Mouse (Mus musculus) left cerebral cortex, postnatal 14 days (tissue): ENCODE data around the gene Ddx31. TPM values are rescaled to one million over a fixed set of nuclear protein-coding genes. Genes with fewer than 3 reads are reported as not detected.
A peak's percentile ranks its signal among the peaks of the same experiment; 100 is the strongest.

ENCODE experiments used
- DNase-seq, 2 experiments: peaks; one replicate each; pipeline ENCODE4 v3.0.0; 2021 to 2022; ENCODE audit warnings: low spot score in 2 of 2, mixed read lengths in 1 of 2
- intact Hi-C: fragments of 180-260 bp; cut with DNase I; formaldehyde crosslinking; loops from one replicate; pipeline ENCODE4 v1.15.1; 2025
- total RNA-seq, 2 experiments: library from RNA; stranded (reverse); gene quantifications; 2 replicates each; pipeline ENCODE4 v1.2.3; 2021

Ddx31 gene
- total RNA-seq, 2 experiments from 2014 or later, result 6.7 to 7.8 TPM

GRCm38 (mm10) chr2:28909186-28909817 is 69.1 kb downstream of the Ddx31 start:
- intact Hi-C loops, result no loop called here
- DNase-seq, result no peak

- DNase-seq, result no peak
- intact Hi-C loops, result no loop called here
These were observed 69.9 kb downstream of the Ddx31 start for GRCm38 (mm10) chr2:28909818-28910710.

GRCm38 (mm10) chr2:28910877-28911276 is 70.7 kb downstream of the Ddx31 start:
- DNase-seq, result no peak
- intact Hi-C loops, result no loop called here

GRCm38 (mm10) chr2:28911331-28912038 is 71.3 kb downstream of the Ddx31 start:
- intact Hi-C loops, result no loop called here
- no peak for DNase-seq

GRCm38 (mm10) chr2:28912039-28912700 is 72.0 kb downstream of the Ddx31 start:
- DNase-seq, result no peak
- intact Hi-C loops, result no loop called here

GRCm38 (mm10) chr2:28912961-28913360 is 72.8 kb downstream of the Ddx31 start:
- intact Hi-C loops, result no loop called here
- DNase-seq, result no peak

GRCm38 (mm10) chr2:28914121-28914520 is 73.9 kb downstream of the Ddx31 start:
- DNase-seq, result no peak
- intact Hi-C loops, result no loop called here

- intact Hi-C loops, result no loop called here
These were observed 75.0 kb downstream of the Ddx31 start for GRCm38 (mm10) chr2:28915104-28915738.

GRCm38 (mm10) chr2:28915768-28916512 is 75.7 kb downstream of the Ddx31 start:
- DNase-seq, result no peak
- intact Hi-C loops, result no loop called here

More at GRCm38 (mm10) chr2:28915104-28915738, 75.0 kb downstream of the Ddx31 start:
- no peak for DNase-seq

GRCm38 (mm10) chr2:28916513-28916865 is 76.3 kb downstream of the Ddx31 start, which contains the start of gene Barhl1:
Gene Barhl1, minus strand, starts transcription at chr2:28916668.
- DNase-seq, result no peak
- intact Hi-C loops, result no loop called here

- no peak for DNase-seq
- intact Hi-C loops, result no loop called here
These were observed 76.9 kb downstream of the Ddx31 start for GRCm38 (mm10) chr2:28917156-28917517.

- DNase-seq, result no peak
- intact Hi-C loops, result no loop called here
These were observed 77.5 kb downstream of the Ddx31 start for GRCm38 (mm10) chr2:28917518-28918361.

- no peak for DNase-seq
- intact Hi-C loops, result no loop called here
These were observed 78.8 kb downstream of the Ddx31 start for GRCm38 (mm10) chr2:28919001-28919400.

GRCm38 (mm10) chr2:28923912-28924311 is 83.7 kb downstream of the Ddx31 start:
- DNase-seq, result peak; percentile 59 to 71
- intact Hi-C loops, result loop anchor here (1.0 to 5.0 kb wide), 3 partner anchors 53 to 167 kb away; no protein-coding TSS in a partner anchor

GRCm38 (mm10) chr2:28930571-28930970 is 90.4 kb downstream of the Ddx31 start:
- intact Hi-C loops, result no loop called here
- no peak for DNase-seq

GRCm38 (mm10) chr2:28938997-28939396 is 98.8 kb downstream of the Ddx31 start:
- intact Hi-C loops, result no loop called here
- DNase-seq, result no peak

- intact Hi-C loops, result no loop called here
- no peak for DNase-seq
These were observed 103.7 kb downstream of the Ddx31 start for GRCm38 (mm10) chr2:28943666-28944516.
